ENCODE assay signal across 8 mouse cellular contexts in genomic region chr4:153189485-153189884, GRCm38 (mm10).
A peak's percentile ranks its signal among the peaks of the same experiment; 100 is the strongest.
DNase-seq lines count a peak whose midpoint lies in the region.

No protein-coding gene starts in this region.

- DNase-seq in gastrocnemius, postnatal 14 days: peak; percentile 45
- no peak for DNase-seq in gastrocnemius, adult 8-10 months (ENCODE audit: low spot score in 2 of 2)
- peak; percentile 86 for DNase-seq in ES-CJ7 (ENCODE audit: low read depth, low spot score)
- peak; percentile 5 for DNase-seq in c-Kit-positive CD71-positive TER-119-positive erythroid progenitor cells, embryonic 14.5 days (ENCODE audit: low spot score)
- DNase-seq in kidney, postnatal 14 days: peak; percentile 78
- peak; percentile 89 for DNase-seq in testis, postnatal 10 days (ENCODE audit: low spot score)
- DNase-seq in layer of hippocampus, adult 9-10 months (ENCODE audit: low spot score): no peak
- DNase-seq in right cerebral cortex, postnatal 14 days: no peak

- intact Hi-C loops in gastrocnemius, postnatal 14 days (cut with DNase I; ENCODE audit: low total_unique reads): no loop called here

Comparison
In these comparisons a context has a peak if more than half of its experiments do, and no peak if none do; other contexts are left out.
1. DNase-seq: peak in gastrocnemius, postnatal 14 days (single experiment), ES-CJ7 (single experiment), c-Kit-positive CD71-positive TER-119-positive erythroid progenitor cells, embryonic 14.5 days (single experiment), kidney, postnatal 14 days (single experiment) and testis, postnatal 10 days (single experiment); none in gastrocnemius, adult 8-10 months (0 of 2), layer of hippocampus, adult 9-10 months (single experiment) and right cerebral cortex, postnatal 14 days (single experiment).